Mouse (Mus musculus) embryo, embryonic 11 days (tissue): Measurements from ENCODE around the gene Acat3.

Experiments
- DNase-seq: peaks from one replicate; pipeline ENCODE4 v3.0.0-alpha.2; 2015

Acat3 gene

GRCm38 (mm10) chr17:12916588-12917380 is 23.6 kb downstream of the Acat3 start:
- DNase-seq, result peak; percentile 61

DNA sequence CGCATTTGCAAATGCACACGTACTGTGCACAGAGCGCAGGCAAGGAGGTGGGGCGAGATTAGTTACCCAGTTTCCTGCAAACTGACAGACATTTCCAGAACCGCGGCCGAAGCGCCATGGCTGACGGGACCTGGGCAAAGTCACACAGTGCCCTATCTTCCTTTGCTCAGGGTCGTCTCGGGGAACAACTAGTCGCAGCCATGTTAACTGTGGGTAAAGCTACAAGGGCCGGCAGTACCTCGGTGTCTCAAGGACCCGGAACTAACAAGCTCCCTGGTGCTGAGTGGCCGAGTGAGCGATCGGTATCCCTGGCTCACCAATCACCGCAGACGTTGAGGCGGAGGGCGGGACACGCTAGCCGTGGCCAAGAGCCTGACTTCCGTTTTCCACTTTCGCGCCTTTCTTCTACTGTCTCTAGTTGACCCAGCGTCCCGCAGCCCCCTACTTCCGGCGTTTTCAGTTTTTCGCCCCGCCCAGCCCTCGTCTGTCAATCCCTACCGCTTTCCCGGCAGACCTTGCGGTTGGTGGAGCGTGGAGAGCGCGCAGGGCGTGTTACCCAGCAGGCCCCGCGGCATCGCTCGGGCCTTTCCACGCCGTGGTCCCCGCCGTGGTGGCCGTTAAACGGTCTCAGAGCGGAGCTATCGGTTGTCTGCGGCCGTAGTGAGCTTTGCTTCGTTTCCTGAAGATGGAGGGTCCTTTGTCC is 24.4 kb downstream of the Acat3 start, which contains the start of gene Mrpl18:
TSS of gene Mrpl18 (minus strand) at position 465 of the 703 bp plus-strand sequence.
- DNase-seq, result peak; percentile 100

- DNase-seq, result peak; percentile 21
Observed at GRCm38 (mm10) chr17:12915488-12915880, 24.9 kb downstream of the Acat3 start, which contains the start of gene Tcp1. Tcp1 (plus strand) TSS chr17:12915701.

- no peak for DNase-seq
Observed at GRCm38 (mm10) chr17:12910391-12910790, 30.0 kb downstream of the Acat3 start.

- DNase-seq, result no peak
Observed at GRCm38 (mm10) chr17:12909361-12910280, 30.8 kb downstream of the Acat3 start, which contains the start of gene Pnldc1. Pnldc1 (minus strand) TSS chr17:12910230.

DNA sequence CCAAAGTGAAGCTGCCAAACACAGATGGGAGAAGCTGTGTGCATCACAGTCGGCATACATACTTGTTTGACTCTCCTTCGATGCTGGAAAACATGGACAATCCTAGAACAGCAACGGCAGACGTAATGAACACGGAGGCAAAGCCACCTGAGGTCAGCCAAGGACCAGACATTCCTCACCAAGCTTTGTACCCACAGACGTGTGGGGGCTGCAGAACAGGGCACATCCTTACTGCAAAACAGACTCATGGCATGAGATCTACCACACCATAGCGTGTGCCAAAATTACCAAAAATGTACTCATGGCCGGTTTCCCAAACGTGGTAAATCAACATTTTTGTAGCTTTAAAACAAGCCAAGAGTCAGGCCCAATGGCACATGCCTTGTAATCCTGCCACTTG is 34.0 kb downstream of the Acat3 start:
- DNase-seq, result no peak

DNA sequence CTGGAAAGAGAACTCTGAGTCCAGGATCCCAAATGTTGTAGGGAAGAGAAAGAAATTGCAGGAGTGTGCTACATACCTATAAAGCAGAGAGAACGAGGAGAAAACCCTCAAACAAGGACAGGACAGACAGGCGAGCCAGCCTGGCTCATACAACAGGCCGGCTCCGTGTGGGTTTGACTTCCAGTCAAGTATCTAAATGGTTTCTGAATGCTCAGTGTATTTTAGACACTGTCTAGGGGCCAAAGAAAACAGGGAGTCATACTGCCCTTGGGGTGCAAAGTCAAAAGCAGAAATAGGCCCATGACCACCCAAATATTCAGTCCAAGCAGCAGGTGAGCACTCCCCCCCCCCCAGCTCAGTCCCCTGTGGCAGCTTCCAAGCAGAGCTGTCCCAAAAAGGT is 34.6 kb downstream of the Acat3 start:
- no peak for DNase-seq

DNA sequence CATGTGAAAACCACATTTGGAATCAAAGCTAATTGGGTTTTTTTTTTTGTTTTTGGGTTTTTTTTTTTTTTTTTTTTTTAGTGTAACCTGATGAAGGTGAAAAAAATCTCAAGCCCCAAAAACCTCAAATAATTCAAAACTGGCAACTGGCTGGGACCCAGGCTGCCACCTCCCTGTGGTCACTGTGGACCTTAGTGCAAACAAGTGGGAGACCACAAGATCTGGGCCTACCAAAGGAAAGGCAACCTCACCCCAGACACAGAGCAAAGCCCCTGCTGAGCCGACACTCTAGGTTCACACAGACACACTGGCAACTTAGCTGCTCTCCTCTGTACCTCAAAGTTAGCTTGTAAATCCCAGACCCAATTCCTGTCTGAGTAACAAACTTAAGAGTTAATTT is 36.1 kb downstream of the Acat3 start:
- DNase-seq, result no peak

GRCm38 (mm10) chr17:12903372-12904333 is 36.7 kb downstream of the Acat3 start:
- peak; percentile 36 for DNase-seq

DNA sequence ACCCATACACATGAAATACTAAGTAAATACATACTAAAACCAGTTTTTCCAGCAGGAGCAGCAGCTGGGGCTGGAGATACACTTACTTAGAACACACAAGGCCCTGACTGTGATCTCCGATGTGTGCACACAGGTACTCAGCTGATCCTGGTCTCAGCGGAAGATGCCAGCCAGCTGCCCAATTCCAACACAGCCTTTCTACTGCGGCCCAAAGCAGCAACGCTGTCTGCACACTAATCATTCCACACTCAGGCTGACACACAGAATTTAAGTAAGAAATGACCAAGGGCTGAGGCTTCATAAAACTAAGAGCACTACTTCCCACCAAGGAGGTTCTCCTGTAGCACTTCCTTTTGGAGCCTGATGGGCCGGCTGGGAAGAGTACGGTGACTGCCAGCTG is 38.1 kb downstream of the Acat3 start:
- DNase-seq, result no peak

DNA sequence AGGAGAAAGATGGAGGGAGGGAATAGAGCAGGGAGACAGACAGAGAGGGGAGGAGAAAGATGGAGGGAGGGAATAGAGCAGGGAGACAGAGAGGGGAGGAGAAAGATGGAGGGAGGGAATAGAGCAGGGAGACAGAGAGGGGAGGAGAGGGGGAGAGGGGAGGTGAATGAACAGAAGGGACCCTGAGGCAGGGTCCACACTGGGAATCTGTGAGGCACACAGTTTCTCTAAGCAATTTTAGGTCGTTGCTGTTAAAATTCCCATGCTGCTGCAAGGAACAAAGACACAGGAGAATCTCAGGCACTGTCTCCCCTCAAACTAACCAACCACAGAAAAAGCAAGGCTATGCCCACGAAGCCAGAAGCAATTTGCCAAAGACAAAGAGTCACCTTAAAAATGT is 41.8 kb downstream of the Acat3 start:
- DNase-seq, result peak; percentile 14

DNA sequence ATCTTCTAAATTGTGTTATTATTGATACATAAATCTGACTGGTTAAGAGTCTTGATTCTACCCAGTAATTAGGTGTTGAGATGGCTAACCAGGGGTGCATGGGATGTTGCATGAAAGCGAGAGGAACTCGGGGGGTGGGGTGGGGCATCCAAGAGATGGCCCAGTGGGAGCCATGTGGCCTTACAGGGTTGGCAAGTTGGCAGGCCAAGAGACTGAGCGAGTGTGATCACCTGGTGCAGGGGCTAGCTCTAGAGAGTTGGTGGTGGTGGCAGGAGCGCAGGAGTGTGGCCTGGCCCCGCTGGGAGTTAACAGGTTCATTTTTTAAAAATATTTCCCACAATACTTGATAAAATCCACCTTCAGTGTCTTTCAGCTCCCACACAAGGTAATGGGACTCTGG is 42.7 kb downstream of the Acat3 start:
- DNase-seq, result no peak

DNA sequence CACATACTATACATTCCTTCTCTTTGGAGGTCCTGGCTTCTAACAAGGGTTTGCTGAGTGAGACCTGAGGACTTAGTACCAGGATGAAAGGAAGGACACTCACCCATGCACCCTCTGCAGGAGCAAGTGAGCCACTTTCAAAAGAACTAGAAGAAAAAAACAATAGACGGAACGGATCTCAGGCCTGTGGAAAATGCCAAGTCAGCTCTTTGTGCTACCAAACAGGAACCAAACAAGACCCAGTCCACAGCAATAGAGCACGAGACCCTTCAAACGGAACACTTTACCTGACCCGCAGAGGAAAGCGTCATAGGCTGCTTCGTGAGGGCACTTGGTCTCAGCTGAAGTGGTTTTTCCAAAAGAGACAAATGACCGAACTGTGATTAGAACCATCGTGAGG is 48.4 kb downstream of the Acat3 start:
- no peak for DNase-seq

- DNase-seq, result no peak
Observed at GRCm38 (mm10) chr17:12891054-12891453, 49.3 kb downstream of the Acat3 start.

DNA sequence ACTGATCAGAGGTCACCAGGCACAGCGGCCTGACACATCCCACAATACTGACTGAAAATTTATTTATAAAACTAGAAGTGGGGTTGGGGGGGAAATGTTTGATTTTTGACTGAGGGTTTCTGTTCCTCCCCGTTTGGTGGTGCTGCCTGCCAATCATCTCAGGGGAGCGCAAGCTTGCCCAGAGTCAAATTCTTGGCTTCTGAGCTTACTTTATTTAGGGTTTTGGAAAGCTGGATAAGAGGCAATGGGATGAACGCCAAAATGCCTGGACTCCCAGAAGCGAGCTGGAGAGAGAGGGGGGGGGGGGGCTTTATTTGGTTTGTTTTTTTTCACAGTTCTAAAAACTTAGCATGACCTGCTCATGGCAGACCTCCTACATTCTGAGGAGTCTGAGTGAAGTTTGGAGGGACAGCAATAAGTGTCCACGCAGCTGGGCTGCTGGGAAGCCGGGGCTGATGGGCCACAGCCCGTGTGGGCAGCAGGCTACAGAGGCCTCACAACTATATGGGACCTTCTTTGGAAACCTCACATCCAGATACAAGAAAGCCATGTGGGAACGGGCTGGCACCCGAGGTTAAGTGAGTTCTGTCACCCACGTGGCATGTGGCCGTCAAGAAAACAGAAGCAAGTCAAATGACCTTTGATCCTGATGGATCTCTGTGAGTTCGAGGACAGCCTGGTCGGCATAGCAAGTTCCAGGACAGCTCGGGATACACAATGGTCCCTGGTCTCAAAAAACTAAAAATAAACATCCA is 53.2 kb downstream of the Acat3 start:
- DNase-seq, result no peak

DNA sequence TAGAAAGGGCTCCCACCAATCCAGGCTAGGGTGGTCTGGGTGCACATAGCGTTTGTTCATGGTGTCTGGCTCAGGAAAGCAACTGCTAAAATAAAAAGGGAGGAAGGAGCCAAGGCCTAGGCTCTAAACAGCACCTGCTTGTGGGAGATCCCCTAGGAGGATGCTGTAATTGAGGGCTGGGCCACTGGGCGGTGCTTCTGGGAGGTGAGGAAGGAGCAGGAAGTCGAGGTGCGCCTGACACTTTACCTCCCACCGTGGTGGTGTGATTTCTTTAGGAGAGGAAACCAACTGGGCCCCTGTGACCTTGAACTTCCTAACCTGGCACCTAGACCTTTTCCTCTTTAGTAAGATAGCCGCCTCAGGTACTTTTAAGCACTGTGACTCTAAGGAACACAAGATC is 53.8 kb downstream of the Acat3 start:
- DNase-seq, result no peak

DNA sequence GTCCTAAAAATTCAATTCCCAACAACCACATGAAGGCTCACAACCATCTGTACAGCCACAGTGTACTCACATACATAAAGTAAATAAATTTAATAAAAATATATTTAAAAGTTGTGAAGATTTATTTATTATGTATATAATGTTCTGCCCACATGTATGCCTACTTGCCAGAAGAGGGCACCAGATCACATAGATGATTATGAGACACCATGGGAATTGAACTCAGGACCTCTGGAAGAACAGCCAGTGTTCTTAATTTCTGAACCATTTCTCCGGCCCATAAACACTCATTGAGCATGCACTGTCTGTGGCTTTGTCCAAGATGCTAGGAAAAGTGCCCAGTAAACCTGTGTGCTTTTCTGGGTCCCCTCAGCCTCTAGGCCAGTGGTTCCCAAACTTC is 59.2 kb downstream of the Acat3 start:
- no peak for DNase-seq

GRCm38 (mm10) chr17:12880178-12880577 is 60.2 kb downstream of the Acat3 start:
- DNase-seq, result peak; percentile 89

- no peak for DNase-seq
Observed at GRCm38 (mm10) chr17:12875734-12876133, 64.7 kb downstream of the Acat3 start, which contains the start of gene Mrgprh. Mrgprh (plus strand) TSS chr17:12876034.
